Mouse (Mus musculus) heart, adult 18-20 months (tissue): ENCODE data around the gene Arrdc1. TPM values are rescaled to one million over a fixed set of nuclear protein-coding genes. Genes with fewer than 3 reads are reported as not detected.
"Not testable (repeated sequence)": the region's sequence is repeated elsewhere in the genome, so short reads cannot be mapped to it uniquely, and the experiment has no call there.

ENCODE experiments used
- DNase-seq, 2 experiments: peaks; one replicate each; pipeline ENCODE4 v3.0.0; 2021 to 2022; ENCODE audit warnings: mixed read lengths in 1 of 2
- long read RNA-seq, 2 experiments: library from polyadenylated mRNA; stranded (forward); transcript quantifications; one replicate each; pipeline ENCODE4 v2.0.0; 2021
- total RNA-seq, 2 experiments: library from RNA; stranded (reverse); gene quantifications; 2 replicates each; pipeline ENCODE4 v1.2.3; 2021

The Arrdc1 gene
- 1 to 10 TPM; 3.1 to 5.6 TPM for total RNA-seq
- long read RNA-seq, experiment 1, partial matches to known transcripts, result 0 of 2 reads
- long read RNA-seq, experiment 1, other reads (novel, unspliced or antisense), result 1 of 2 reads
- long read RNA-seq, experiment 2, partial matches to known transcripts, result 1 of 3 reads
- long read RNA-seq, experiment 2, other reads (novel, unspliced or antisense), result 1 of 3 reads

GRCm38 (mm10) chr2:24935057-24935796, at the start of gene Arrdc1:
Gene Arrdc1 (minus strand): TSS chr2:24935252.
- DNase-seq, result peak; percentile 93 to 95

DNA sequence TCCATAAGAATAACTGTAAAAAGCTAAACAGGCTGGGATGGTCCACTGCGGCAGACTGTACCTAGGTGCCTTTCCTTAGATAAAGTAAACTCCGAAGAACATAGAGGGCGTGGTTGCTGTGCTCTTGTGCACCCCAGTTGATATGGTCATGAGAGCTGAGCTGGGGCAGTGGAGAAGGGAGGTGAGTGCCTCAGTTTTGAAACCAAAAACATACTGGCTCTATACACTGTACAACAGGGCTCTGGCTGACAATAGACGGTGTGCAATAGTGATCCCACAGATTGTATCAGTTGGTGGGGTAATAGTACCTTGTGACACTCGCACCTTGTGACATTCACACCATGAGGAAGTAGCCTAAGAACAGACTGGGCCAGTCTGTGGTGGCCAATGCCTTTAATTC, 41.9 kb upstream of the Arrdc1 start:
- no peak for DNase-seq

- DNase-seq, result peak; percentile 84 to 92
Observed at GRCm38 (mm10) chr2:24975704-24976297, 40.7 kb upstream of the Arrdc1 start, which contains the start of gene Pnpla7. Gene Pnpla7 (plus strand): TSS chr2:24976033.

DNA sequence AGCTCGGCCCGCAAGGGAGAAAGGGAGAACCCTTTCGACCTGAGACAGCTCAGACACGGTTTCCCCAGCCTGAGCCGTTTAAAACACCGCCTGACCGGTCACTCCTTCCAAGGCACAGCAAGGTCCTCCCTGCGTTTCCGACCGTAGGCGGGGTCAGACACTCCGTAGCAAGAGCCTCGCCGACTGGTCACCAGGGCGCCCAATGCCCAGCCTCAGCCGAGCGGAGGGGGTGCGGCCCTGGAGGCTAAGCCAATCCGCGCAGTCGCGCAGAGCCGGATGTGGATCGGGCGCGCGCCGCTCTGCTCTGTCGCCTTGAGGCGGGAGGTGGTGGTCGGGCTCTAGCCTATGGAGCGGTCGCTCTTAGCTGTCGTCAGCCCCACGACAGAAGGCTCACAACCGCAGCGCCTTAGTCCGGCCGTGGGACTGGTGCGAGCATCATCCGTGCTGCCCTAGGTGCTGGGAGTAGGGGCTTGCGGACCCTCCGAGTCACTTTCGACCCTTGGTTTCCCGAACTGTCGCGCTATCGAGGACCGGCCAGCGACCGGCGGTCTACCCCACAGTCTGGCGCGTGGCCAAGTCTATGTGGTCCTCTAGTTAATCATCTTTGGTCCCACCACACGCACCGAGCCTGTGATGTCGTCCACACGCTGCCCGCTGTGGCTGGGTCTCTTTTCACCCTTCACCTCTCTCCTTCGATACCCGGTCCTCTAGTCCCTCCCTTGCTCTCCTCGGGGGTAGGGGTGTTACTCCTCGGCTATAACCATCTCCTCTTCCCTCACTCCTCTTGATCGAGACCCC, 40.1 kb upstream of the Arrdc1 start, which contains the start of gene Mrpl41:
Gene Mrpl41 (minus strand): TSS at position 193 of the 798 bp plus-strand sequence.
- DNase-seq, result peak; percentile 94 to 99

DNA sequence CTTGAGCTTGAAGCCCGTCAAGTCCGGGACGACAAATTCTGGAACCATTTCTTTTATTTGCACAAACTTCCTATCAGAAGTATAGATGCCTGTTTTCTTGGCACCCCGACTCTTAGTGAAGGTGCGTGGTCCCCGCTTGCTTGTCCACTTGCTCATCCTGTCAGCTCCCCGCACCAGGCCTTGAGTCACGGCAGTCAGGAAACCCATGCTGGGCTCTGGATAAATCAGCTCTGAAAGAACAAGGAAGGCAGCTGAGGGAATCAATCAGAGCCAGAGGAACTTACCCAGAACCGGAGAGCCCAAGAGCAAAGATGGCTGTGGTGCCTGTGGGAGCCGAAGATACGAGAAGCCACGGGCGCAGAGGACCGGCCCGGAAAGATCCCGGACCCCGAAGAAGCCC, 39.4 kb upstream of the Arrdc1 start:
- not testable (repeated sequence) for DNase-seq

- no peak for DNase-seq
Observed at GRCm38 (mm10) chr2:24970386-24970785, 35.3 kb upstream of the Arrdc1 start.

DNA sequence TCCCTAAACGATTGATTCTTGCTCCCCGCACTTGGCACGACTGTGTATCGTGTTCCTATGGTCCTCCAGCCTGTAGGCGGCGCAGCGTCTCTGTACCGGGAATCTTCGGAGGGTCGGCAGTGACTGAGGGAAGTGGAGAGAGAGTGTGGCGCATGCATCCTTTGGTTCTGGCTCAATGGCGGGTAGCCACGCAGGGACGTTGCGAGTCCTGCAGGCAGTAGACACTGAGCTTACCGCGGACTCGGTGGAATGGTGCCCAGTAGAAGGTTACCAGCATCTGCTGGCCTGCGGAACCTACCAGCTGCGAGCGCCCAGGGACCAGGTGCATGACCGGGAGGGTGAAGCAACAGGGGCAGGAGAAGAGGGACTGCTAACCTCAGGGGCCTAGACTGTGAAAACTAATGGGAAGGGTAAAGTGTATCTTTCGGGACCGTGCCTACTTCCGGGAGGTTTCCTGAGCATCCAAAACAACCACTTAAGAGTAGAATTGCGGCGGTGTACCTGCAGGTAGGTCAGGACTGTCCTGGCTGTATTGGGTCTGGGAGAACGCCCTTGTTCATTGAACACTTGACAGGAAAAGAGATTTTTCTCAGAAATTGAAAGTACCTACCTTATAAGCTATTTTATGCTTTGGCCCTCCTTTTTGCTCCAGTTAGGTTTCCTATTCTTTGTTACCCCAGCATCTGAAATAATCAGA, 27.4 kb upstream of the Arrdc1 start, which contains the start of gene Dph7:
Gene Dph7 (plus strand): TSS at position 97 of the 697 bp plus-strand sequence.
- DNase-seq, result peak; percentile 87 to 92

- peak in 1 of 2 experiments; percentile 9 for DNase-seq
Observed at GRCm38 (mm10) chr2:24960910-24961309, 25.9 kb upstream of the Arrdc1 start.

DNA sequence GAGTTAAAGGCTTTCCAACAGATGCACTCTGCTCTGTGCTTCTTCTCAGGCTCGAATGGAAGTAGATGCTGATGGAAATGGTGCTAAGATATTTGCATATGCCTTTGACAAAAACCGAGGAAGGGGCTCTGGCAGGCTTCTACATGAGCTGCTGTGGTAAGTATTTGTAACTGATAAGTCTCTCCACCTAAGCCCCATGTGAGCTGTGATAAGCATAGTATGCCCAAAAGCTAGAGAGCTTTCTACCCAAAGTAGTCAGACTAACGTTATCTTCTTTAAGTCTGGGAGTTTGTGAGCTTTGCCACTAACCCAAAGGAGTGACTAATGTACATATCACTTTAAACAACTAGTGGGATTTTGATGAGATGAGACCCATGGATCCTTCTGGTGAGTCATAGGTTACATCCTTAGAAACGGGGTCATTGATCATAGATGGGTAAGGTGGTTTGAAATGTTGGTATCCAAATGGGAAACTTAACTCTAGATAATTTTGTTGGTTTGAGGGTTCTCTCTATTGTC, 17.5 kb upstream of the Arrdc1 start:
- no peak for DNase-seq

- no peak for DNase-seq
Observed at GRCm38 (mm10) chr2:24950189-24950535, 15.1 kb upstream of the Arrdc1 start.

GRCm38 (mm10) chr2:24949421-24950188, 14.6 kb upstream of the Arrdc1 start, which contains the start of gene Zmynd19:
Gene Zmynd19 (plus strand): TSS chr2:24949792.
- DNase-seq, result peak; percentile 97 to 98

DNA sequence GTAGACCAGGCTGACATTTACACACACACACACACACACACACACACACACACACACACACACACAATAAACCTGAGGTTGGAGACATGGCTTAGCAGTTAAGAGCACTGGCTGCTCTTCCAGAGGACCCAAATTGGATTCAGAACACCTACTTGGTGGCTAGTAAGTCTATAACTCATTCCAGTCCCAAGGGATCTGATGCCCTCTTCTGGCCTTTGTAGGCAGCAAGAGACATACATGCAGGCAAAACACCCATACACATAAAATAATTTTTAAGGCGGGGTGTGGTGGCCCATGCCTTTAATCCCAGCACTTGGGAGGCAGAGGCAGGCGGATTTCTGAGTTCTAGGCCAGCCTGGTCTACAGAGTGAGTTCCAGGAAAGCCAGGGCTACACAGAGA, 9.3 kb upstream of the Arrdc1 start:
- DNase-seq, result peak; percentile 20 to 30

DNA sequence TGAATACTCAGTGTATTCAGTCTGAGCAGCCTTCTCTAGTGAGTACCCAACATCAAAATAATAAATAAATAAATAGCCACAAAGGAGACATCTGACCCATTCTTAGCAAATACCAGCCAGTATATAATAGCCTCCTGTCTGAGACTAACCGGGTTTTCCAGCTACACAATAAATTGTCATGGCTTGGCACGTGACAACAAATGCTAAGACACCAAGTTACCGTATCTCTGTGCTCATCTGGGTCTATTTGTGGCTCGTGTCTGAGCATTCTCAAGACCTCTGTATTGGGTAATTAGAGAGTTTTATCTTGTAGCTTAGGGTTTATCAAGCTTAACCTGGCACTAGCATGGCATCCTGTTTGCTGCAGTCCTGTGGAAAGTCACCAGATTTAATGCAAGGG, 7.0 kb upstream of the Arrdc1 start:
- no peak for DNase-seq

GRCm38 (mm10) chr2:24934441-24934963, 550 bp downstream of the Arrdc1 start:
- peak in 1 of 2 experiments; percentile 9 for DNase-seq

DNA sequence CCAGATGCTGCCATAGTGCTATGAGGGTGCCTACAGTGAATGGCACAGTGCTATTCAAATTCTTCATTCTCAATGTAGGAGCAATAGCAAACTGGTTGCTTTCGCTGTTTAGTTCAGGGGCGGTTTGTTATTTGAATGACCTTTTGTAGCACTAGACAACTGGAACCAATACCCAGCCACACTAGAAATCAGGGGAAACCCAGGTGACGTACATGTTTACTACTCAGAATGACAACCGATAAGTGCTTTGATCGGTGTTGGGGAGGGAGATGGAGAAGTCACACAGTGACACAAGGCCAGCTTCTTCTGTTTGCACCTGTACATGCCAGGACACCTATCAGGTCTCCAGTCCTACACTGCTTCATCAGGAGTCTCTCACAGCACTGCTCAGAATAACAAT, 5.5 kb downstream of the Arrdc1 start:
- DNase-seq, result no peak

- DNase-seq, result no peak
Observed at GRCm38 (mm10) chr2:24929119-24929518, 5.9 kb downstream of the Arrdc1 start.

DNA sequence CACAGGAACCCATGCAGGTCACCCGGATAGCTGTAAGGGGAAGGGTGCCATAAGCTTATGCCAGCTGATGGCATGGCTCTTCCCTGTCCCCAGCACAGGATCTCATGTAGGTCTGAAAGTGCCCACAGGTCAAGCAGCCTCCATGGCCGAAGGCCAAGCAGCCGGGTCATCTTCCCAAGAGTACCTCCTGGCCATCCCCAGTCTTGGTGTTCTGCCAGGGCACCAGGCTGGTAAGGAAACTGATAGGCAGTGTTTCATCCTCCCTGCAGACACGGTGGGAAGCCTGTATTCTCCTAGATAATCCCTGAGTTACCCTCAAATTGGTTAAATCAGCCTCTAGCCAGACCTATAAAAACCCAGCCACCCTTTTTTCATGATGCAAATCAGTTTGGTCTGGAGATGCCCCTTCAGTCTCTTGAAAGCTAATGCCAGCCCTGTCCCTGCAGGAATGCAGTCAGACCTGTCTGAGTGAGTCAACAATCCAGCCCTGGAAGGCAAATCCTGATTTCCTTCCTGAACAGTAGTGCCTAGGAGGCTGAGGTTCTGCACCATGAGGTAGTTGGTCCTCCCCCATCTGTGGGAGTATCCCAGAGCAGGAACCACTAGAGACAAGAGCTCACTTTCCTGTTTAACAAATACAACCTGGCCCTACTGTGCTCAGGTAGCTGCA, 7.1 kb downstream of the Arrdc1 start:
- DNase-seq, result no peak

DNA sequence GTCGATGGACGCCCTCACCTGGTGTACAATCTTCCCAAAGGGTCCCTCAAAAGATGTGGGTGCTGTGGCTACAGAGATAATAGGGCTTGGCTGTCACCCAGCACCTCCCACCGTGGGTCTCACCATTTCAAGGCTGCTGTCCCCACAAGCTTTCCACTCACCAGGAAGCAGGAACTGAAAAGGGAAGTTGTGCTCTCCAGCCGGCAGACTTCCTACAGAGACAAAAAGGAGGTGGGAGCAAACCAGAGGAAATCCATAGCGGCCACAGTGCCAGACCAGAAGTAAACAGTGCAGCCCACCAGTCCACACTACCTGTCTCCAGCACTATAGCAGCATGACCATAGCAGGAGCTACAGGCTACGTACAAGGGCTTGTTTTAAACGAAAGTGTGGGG, 8.1 kb downstream of the Arrdc1 start:
- peak in 1 of 2 experiments; percentile 27 for DNase-seq

- DNase-seq, result no peak
Observed at GRCm38 (mm10) chr2:24926345-24926964, 8.6 kb downstream of the Arrdc1 start.
